Mouse (Mus musculus) left cerebral cortex, adult 18-20 months (tissue): ENCODE measurements around the gene Golga2. TPM values are rescaled to one million over a fixed set of nuclear protein-coding genes. Genes with fewer than 3 reads are reported as not detected.

ENCODE experiments used
- DNase-seq, 2 experiments: peaks; one replicate each; pipeline ENCODE4 v3.0.0; 2021 to 2022; ENCODE audit warnings: low spot score in 2 of 2, mixed read lengths in 1 of 2
- total RNA-seq, 2 experiments: library from RNA; stranded (reverse); gene quantifications; 2 replicates each; pipeline ENCODE4 v1.2.3; 2021

Golga2 gene
- total RNA-seq, 2 experiments from 2014 or later, result 84.2 to 88.5 TPM

- no peak for DNase-seq
Measured at GRCm38 (mm10) chr2:32342039-32342438, 54.9 kb downstream of the Golga2 start.

- peak; percentile 78 to 85 for DNase-seq
Measured at GRCm38 (mm10) chr2:32342539-32343350, 55.6 kb downstream of the Golga2 start.

- no peak for DNase-seq
Measured at GRCm38 (mm10) chr2:32343351-32343671, 56.1 kb downstream of the Golga2 start.

- DNase-seq, result peak; percentile 70 to 84
Measured at GRCm38 (mm10) chr2:32344056-32344455, 56.9 kb downstream of the Golga2 start.

GRCm38 (mm10) chr2:32344598-32345321, 57.6 kb downstream of the Golga2 start:
- no peak for DNase-seq

- no peak for DNase-seq
Measured at GRCm38 (mm10) chr2:32347019-32347418, 59.8 kb downstream of the Golga2 start.

- peak; percentile 72 to 78 for DNase-seq
Measured at GRCm38 (mm10) chr2:32348311-32348710, 61.1 kb downstream of the Golga2 start.

GRCm38 (mm10) chr2:32349625-32350255, 62.6 kb downstream of the Golga2 start:
- DNase-seq, result peak; percentile 61 to 74

GRCm38 (mm10) chr2:32350471-32351051, 63.4 kb downstream of the Golga2 start:
- DNase-seq, result no peak

- DNase-seq, result peak in 1 of 2 experiments; percentile 57
Measured at GRCm38 (mm10) chr2:32351471-32351961, 64.3 kb downstream of the Golga2 start.

GRCm38 (mm10) chr2:32352151-32353006, 65.2 kb downstream of the Golga2 start, which contains the start of gene Ciz1:
TSS of gene Ciz1 (plus strand) at chr2:32352327.
- peak; percentile 59 to 69 for DNase-seq

- peak; percentile 93 to 95 for DNase-seq
Measured at GRCm38 (mm10) chr2:32353007-32353542, 65.9 kb downstream of the Golga2 start, which contains the start of gene Dnm1. TSS of gene Dnm1 (minus strand) at chr2:32353338.

GRCm38 (mm10) chr2:32353836-32354235, 66.7 kb downstream of the Golga2 start:
- DNase-seq, result no peak

- no peak for DNase-seq
Measured at GRCm38 (mm10) chr2:32354336-32354895, 67.2 kb downstream of the Golga2 start.

GRCm38 (mm10) chr2:32356216-32356615, 69.0 kb downstream of the Golga2 start:
- no peak for DNase-seq
